ENCODE assay signal across 10 mouse cellular contexts in genomic region chr1:92397511-92398051, GRCm38 (mm10).
DNase-seq lines count a peak whose midpoint lies in the region; ATAC-seq and TF ChIP-seq lines count a peak whose summit lies in the region.
"Had no signal": no experiment of that assay in that cellular context is flagged by ENCODE, and none has a peak within 500 bp of the region (broad histone marks: within the 10 kb centered on the region; RNA-seq: fewer than 3 reads in every experiment).

No protein-coding gene starts in this region.

- H3K27ac ChIP-seq in kidney, adult 2 months (ENCODE audit: insufficient read depth, low read depth, low read length): no peak overlapping the region
- H3K27ac ChIP-seq in forebrain, embryonic 11.5 days (ENCODE audit: low read depth, low read length): no peak overlapping the region
- H3K27ac ChIP-seq in hindbrain, postnatal 0 days: peak overlapping the region; percentile 52; the same call in 1 of the 2 replicates
- H3K27ac ChIP-seq in neural tube, embryonic 13.5 days (replicated peaks): peak overlapping the region; percentile 89
- H3K27ac ChIP-seq: liver, embryonic 13.5 days had no signal

- WGBS in kidney, adult 2 months: 38% methylated on average over 12 of the region's 12 CpGs
- WGBS in forebrain, embryonic 11.5 days: 6% methylated on average over 12 of the region's 12 CpGs
- WGBS in hindbrain, postnatal 0 days: 11% methylated on average over 12 of the region's 12 CpGs
- WGBS in neural tube, embryonic 13.5 days: 9% methylated on average over 12 of the region's 12 CpGs

- no peak overlapping the region; the same call in 1 of the 2 replicates for H3K9ac ChIP-seq in forebrain, embryonic 11.5 days (ENCODE audit: low read length)
- H3K9ac ChIP-seq in hindbrain, postnatal 0 days (replicated peaks; ENCODE audit: low read length): no peak overlapping the region
- H3K9ac ChIP-seq in neural tube, embryonic 13.5 days: peak overlapping the region; percentile 52
- H3K9ac ChIP-seq: liver, embryonic 13.5 days had no signal

- no peaks in the 10 kb centered on the region for H3K9me3 ChIP-seq in forebrain, embryonic 11.5 days (ENCODE audit: control insufficient read depth, low read length)
- H3K9me3 ChIP-seq in hindbrain, postnatal 0 days (ENCODE audit: low read length): no peaks in the 10 kb centered on the region
- H3K9me3 ChIP-seq in neural tube, embryonic 13.5 days: no peaks in the 10 kb centered on the region
- H3K9me3 ChIP-seq: liver, embryonic 13.5 days had no signal

- H3K27me3 ChIP-seq in kidney, adult 2 months (replicated peaks; ENCODE audit: control insufficient read depth, insufficient read depth, low read length): no peaks in the 10 kb centered on the region
- H3K27me3 ChIP-seq in forebrain, embryonic 11.5 days (ENCODE audit: control insufficient read depth, insufficient read depth, low read length): no peaks in the 10 kb centered on the region
- H3K27me3 ChIP-seq in hindbrain, postnatal 0 days (ENCODE audit: insufficient read depth, low read length): no peaks in the 10 kb centered on the region
- no peaks in the 10 kb centered on the region for H3K27me3 ChIP-seq in neural tube, embryonic 13.5 days
- H3K27me3 ChIP-seq: liver, embryonic 13.5 days had no signal

- peak; percentile 55; the same call in 1 of the 2 replicates for ATAC-seq in forebrain, embryonic 11.5 days (replicated peaks; ENCODE audit: low FRiP score)
- ATAC-seq in hindbrain, postnatal 0 days: peak; percentile 63
- ATAC-seq in neural tube, embryonic 13.5 days (ENCODE audit: low read depth): peak; percentile 85

- no peak overlapping the region for H3K4me3 ChIP-seq in kidney, adult 2 months (ENCODE audit: insufficient read depth, low read depth, low read length)
- H3K4me3 ChIP-seq in forebrain, embryonic 11.5 days (ENCODE audit: low read depth, low read length): no peak overlapping the region
- H3K4me3 ChIP-seq in hindbrain, postnatal 0 days (ENCODE audit: low read length): no peak overlapping the region
- no peak overlapping the region for H3K4me3 ChIP-seq in neural tube, embryonic 13.5 days
- H3K4me3 ChIP-seq: liver, embryonic 13.5 days had no signal

- no peak for TF ChIP-seq POLR2A in kidney, adult 2 months (IDR thresholded peaks at IDR 0.05; ENCODE audit: low read depth, low read length)

- peak overlapping the region; percentile 12; the same call in 1 of the 2 replicates for H3K4me2 ChIP-seq in forebrain, embryonic 11.5 days (ENCODE audit: low read depth, low read length, severe bottlenecking)
- no peak overlapping the region for H3K4me2 ChIP-seq in hindbrain, postnatal 0 days (ENCODE audit: low read depth, low read length)
- H3K4me2 ChIP-seq in neural tube, embryonic 13.5 days: peak overlapping the region; percentile 13; the same call in 1 of the 2 replicates
- H3K4me2 ChIP-seq: liver, embryonic 13.5 days had no signal

- no peak for TF ChIP-seq CTCF in kidney, adult 2 months (conservative IDR thresholded peaks at IDR 0.05; ENCODE audit: insufficient read depth, insufficient read length, low read depth, low read length)
- TF ChIP-seq CTCF in hindbrain, postnatal 0 days (IDR thresholded peaks at IDR 0.05; ENCODE audit: low read depth): no peak

- no peaks in the 10 kb centered on the region for H3K36me3 ChIP-seq in kidney, adult 2 months (ENCODE audit: control insufficient read depth, insufficient read depth, low read length)
- no peaks in the 10 kb centered on the region for H3K36me3 ChIP-seq in forebrain, embryonic 11.5 days (ENCODE audit: control insufficient read depth, insufficient read depth, low read length)
- no peaks in the 10 kb centered on the region for H3K36me3 ChIP-seq in hindbrain, postnatal 0 days (ENCODE audit: insufficient read depth, low read length)
- H3K36me3 ChIP-seq in neural tube, embryonic 13.5 days: no peaks in the 10 kb centered on the region
- H3K36me3 ChIP-seq: liver, embryonic 13.5 days had no signal

- peak; percentile 1 for DNase-seq in kidney, adult 2 months
- DNase-seq in kidney, adult 8-10 months: no peak
- DNase-seq in forebrain, embryonic 11.5 days (ENCODE audit: low spot score): peak; percentile 76
- peak; percentile 55 for DNase-seq in hindbrain, postnatal 0 days (ENCODE audit: low spot score)
- no peak for DNase-seq in T-cell, adult 2 months (ENCODE audit: low spot score)
- no peak for DNase-seq in heart, adult 9 months (ENCODE audit: low spot score in 2 of 2)
- DNase-seq in right cerebral cortex, postnatal 25 days: no peak
- DNase-seq: B cell, adult 2 months; liver, embryonic 13.5 days had no signal

- H3K4me1 ChIP-seq in kidney, adult 2 months (ENCODE audit: control insufficient read depth, insufficient read depth, low read length): no peaks in the 10 kb centered on the region
- peaks cover 10% of the 10 kb centered on the region; the same call in 1 of the 2 replicates for H3K4me1 ChIP-seq in forebrain, embryonic 11.5 days (replicated peaks; ENCODE audit: control insufficient read depth, insufficient read depth, low read length)
- peaks cover 11% of the 10 kb centered on the region; the same call in 1 of the 2 replicates for H3K4me1 ChIP-seq in hindbrain, postnatal 0 days (ENCODE audit: insufficient read depth, low read length)
- H3K4me1 ChIP-seq in neural tube, embryonic 13.5 days (replicated peaks): peaks cover 24% of the 10 kb centered on the region
- H3K4me1 ChIP-seq: liver, embryonic 13.5 days had no signal

Comparison
In these comparisons a context has a peak if more than half of its experiments do, and no peak if none do; other contexts are left out.
1. DNase-seq: peak in kidney, adult 2 months (single experiment), forebrain, embryonic 11.5 days (single experiment) and hindbrain, postnatal 0 days (single experiment); none in kidney, adult 8-10 months (0 of 2), T-cell, adult 2 months (single experiment), heart, adult 9 months (0 of 2) and right cerebral cortex, postnatal 25 days (single experiment).
2. H3K27ac ChIP-seq: peak in hindbrain, postnatal 0 days (single experiment) and neural tube, embryonic 13.5 days (single experiment); none in kidney, adult 2 months (single experiment) and forebrain, embryonic 11.5 days (single experiment).
3. Peak in every context shown above with its lines, with median percentiles within 50 percentile points of each other: ATAC-seq.